Mouse (Mus musculus) mesoderm, embryonic 11.5 days (tissue): Measurements from ENCODE around the gene Ccr10.

Experiments
- DNase-seq: peaks from one replicate; pipeline ENCODE4 v3.0.0-alpha.2; 2012; ENCODE audit warnings: low read depth, low spot score

Ccr10 gene

DNA sequence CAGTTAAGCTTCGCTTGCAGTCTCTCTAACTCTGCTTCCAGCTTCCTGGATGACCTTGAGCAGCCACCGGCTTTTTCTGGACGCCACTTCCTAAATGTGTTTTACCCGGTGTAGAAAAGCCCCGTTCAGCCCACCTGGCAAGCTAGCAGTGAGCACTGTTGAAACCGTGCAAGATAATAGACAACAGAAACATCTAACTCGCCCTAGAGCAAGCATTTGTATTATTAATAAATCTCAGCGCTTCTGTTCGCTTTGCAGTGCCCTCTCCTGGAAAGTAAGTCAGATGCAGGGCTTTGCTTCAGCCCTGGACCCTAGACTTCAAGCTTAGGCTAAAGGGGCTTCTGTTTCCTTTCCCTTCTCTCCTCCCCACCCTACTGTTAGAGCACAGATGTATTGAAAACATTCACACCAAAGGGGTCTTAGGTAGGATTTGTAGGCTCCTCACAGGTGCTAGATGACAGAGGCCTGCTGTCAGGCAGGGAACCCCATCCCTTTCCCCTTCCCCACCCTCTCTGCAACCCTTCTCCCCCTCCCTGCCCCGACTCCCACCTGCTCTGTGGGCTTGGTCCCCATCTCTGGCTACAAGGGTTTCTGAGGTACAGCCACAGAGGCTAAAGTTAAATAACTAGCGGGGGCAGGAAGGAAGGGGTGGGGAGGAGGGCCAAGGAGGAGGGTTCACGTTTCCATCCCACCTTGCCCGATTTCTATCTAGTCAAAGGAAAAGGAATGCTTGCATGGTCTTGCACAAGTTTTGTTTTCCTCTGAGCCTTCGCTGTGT, at the start of gene Ccr10:
Gene Ccr10, minus strand, starts transcription at position 593 of the 778 bp plus-strand sequence.
- no peak for DNase-seq

DNA sequence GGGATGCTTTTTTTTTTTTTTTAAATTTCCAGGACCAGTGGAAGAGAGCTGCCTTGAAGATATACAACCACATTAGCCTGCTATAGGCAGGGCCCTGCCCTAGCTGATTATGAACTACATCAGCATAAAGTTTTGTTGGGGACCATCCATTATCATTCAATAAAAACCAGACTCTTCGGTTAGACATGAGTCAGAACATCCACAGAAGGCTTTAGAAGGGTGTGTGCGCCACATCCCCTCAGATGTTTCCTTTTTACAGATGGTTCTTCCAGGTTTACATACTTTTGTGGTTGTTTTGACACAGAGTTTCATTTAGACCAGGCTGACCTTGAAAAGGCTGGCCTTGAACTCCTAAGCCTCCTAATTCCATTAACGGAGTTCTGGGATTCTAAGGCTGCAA, 49.1 kb upstream of the Ccr10 start:
- DNase-seq: no peak

DNA sequence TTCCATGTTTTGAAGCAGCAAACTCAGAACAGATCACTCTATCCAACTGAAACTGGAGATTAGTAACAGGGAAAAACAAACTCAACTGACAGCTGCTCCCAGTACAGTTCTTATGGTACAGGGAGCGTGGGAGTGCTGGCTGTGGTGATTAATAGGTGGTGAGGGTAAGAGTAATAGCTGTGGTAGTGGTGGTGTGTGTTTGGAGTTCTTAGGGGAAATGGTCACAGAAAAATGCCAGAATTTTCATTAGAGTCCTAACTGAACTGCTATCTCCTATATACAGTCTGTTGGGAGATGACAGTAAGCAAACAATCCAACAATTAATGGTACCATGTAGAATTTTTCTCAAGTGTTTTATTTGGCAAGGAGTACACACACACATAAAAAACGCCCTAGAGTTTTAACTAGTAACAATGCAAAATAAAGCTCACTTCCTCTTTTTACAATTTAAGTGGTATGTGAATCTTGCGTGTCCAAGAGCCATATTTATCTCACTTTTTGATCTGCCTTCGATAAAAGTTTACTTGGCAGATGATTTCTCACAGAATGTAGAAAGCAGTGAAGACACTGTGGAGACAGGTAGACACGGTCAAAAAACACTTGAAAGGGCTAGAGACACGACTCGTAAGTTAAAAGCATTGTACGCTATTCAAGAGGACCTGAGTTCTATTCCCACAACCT, 46.2 kb upstream of the Ccr10 start:
- no peak for DNase-seq

- no peak for DNase-seq
These were observed 45.6 kb upstream of the Ccr10 start for GRCm38 (mm10) chr11:101220853-101221252.

DNA sequence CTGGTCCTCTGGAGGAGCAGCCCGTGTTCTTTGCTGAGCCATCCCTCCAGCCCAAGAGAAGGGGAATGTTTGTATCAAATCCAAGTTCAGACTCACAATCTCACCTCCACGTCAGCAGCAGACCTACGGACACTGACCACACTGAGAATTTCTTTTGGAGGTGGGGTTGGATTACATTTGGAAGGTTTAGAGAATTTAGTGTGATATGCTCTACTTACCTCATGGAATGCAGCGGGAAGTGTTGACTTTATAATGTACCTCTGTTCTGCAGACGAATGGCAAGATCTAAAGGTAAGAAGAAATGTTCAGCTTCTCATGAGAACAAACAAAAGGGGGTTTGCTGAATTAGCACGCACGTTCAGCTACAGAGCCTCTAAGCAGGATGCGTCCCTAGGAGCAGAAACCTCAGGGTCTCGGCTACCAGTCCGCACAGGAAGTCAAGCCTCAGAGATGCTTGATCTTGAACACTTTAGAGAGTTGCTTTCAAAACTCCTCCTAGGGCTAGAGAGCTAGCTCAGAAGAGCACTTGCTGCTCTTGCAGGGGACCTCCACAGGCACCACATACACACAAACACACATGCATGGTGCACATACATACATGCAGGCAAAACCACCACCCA, 43.3 kb upstream of the Ccr10 start:
- no peak for DNase-seq

- DNase-seq: no peak
These were observed 41.7 kb upstream of the Ccr10 start for GRCm38 (mm10) chr11:101216936-101217335.

DNA sequence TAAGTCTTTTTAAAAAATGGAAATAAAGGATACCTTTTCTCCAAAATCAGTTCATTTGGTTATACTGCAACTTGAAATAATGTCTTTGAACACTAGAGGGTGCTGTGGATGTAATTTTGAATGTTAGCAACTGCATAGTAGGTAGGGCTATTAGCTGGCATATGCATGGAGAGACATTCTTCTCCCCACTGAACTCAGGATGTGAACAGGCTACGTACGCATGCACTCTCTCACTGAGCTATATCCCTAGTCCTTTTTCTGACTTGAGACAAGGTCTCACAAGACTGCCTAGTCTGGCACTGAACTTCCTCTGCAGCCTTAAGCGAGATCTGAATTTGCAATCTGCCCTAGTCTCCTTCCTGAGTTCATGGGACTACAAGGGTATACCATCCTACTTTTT, 36.7 kb upstream of the Ccr10 start:
- peak; percentile 84 for DNase-seq

GRCm38 (mm10) chr11:101200986-101201385, 25.7 kb upstream of the Ccr10 start:
- peak; percentile 75 for DNase-seq

GRCm38 (mm10) chr11:101199555-101199954, 24.3 kb upstream of the Ccr10 start:
- DNase-seq: no peak

DNA sequence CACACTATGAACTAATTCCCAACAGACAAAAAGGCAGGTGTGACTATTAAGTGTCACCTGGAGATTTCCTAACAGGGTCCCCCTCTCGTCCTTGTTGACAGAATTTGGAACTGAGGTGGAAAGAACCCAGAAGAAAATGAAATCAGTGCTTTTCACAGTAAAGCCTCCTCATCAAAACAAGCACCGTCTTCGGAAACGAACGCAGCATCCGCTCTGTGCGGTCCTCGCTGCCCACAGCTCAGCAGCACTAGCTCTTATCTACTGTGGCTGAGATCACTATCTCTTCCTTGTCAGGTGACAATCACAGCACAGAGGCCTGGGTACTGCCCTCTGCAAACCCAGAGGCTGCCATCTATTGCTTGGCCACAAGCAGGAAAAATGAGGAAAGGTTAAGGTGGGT, 20.9 kb upstream of the Ccr10 start:
- no peak for DNase-seq

DNA sequence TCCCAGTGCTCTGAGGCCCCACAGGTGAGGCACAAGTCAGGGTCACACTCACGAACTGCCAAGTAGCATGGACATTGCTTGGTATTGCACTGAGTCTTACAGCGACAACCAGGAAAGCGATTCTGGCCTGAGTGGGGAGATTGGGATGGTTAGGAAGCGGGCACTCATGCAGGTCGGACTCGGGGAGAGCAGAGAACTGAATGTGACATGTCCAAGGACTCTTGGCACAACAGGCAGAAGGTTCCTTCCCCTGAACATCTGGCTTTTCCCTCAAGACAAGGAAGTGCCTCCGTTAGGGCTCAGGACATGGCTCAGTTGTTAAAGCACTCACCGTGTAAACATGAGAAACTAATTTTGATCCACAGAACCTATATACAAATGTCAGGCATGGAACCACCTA, 20.3 kb upstream of the Ccr10 start:
- DNase-seq: no peak

GRCm38 (mm10) chr11:101195101-101195500, 19.9 kb upstream of the Ccr10 start:
- no peak for DNase-seq

GRCm38 (mm10) chr11:101194643-101195042, 19.4 kb upstream of the Ccr10 start:
- DNase-seq: no peak

DNA sequence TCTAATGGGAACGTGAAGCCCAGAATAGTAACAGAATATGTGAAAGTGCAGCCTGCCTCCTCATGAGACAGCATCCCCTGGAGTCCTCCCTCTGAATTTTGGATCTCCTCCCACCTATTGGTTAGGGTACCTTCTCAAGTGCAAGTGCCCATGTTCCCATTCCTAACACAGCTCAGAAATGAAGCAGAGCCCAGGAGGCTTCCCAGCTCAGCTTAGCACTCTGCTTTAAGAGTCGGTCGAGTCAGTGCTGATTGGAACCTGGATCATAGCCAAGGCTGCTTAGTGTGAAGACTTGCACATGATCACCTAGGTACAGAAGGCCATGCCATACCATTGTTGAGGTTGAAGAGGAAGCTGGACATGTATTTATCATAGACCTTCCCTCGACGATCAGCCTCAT, 18.9 kb upstream of the Ccr10 start:
- no peak for DNase-seq

DNA sequence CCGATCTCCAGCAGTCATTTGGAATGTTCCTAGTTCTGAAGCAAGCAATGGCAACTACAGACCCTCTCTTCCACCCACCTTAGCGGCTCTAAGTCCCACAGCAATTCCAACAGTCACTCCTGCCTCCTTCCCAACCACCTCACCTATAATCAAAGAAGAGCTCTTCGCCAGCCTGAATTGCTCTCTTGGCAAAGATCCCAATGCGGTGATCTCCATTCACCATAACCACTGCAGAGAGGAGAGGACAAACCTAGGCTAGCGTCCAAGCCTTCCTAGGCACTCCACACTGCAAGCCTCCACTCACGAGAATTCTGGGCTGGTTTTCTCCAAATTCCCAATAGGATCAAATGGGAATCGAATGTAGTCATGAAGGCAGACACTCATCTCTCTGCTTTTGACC, 17.8 kb upstream of the Ccr10 start:
- no peak for DNase-seq

- no peak for DNase-seq
These were observed 17.4 kb upstream of the Ccr10 start for GRCm38 (mm10) chr11:101192646-101193045.

DNA sequence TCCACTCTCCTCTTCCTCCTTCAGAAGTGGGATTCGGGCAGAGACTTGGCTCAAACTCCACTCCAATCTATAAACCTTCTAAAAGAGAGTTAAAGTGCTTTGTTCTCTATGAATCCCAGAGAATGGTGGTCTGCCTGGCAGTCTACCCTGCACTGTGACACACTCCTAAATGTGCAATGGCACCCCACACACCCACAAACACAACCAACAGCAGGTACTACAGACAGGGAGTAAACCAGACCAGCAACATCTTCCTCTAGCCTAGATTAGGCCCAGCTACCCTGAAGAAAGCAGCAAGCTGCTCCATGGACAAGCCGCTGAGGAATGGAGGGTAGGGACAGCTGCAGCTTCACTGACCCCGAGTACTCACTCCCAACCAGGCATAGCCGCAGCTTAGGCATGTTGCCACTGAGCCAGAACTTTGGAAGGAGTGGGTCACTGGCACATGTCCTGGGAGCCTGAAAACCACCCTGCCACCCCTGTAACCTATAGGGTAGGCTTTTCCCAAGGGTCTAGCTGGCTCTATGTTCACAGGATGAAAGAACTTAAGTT, 16.8 kb upstream of the Ccr10 start:
- DNase-seq: no peak

GRCm38 (mm10) chr11:101190913-101191907, 16.0 kb upstream of the Ccr10 start:
- DNase-seq: no peak

DNA sequence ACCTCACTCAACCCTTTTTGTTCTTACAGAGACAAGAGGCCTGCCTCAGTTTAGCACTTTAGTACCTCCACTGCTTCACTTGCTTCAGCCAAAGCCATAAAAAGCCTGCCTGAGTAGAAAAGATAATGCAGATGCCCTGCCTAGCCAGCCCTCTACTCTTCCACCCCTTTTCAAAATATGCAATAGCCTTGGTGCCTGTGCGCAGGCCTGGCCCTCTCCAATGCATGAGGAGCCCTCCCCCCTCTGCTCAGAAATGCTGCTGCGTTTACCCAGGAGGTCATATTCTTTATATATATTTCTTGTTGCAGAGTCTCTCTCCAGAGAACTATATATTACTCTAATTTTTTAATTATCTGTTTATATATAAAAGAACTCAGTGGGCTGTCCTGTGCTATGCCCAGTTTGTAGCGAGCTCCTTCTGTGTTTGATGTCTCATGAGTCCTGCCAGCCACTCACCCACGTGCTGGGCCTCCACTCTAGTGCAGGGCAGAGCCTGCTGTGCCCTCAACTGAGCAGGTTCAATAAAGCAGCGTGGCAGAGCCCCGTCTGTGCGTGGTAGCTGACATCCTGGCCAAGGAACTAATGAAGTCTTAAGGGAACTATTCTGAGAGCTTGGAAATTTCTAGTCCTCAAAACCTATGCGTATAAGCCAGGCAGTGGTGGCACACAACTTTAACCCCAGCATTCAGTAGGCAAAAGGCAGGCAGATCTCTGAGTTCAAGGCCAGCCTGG, 15.1 kb upstream of the Ccr10 start:
- DNase-seq: no peak

GRCm38 (mm10) chr11:101189495-101190180, 14.4 kb upstream of the Ccr10 start:
- peak; percentile 77 for DNase-seq
